Mouse (Mus musculus): ENCODE measurements at regions not wholly inside any gene's neighbourhood (a gene's known extent, or its start where the extent isn't known, plus 50 kb on each side); places are given as distances from the start of the nearest gene placed in this dataset.
A peak's percentile ranks its signal among the peaks of the same experiment; 100 is the strongest.

DNA sequence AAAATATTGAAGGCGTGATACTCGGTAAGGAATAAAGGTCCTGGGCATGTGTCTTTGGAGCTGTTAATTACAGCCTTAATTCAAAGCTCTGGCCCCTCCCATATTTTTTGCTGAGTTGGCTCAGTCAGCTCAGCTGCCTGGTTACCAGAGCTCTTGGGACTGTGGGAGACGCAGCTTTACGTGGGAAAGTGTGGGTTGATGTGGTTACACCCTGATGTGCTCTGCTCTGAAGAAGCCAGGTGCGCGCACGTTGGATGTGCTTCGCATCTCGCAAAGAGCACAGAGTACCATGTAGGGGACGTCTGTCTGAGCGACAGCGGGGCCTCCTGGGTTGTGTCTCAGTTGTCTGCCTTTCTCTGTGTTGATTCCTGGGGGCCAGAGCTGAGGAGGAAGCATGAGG lies 254.8 kb downstream of the Foxo1 start:
- no peak for ATAC-seq (ENCODE audit: poor library complexity, severe bottlenecking)

DNA sequence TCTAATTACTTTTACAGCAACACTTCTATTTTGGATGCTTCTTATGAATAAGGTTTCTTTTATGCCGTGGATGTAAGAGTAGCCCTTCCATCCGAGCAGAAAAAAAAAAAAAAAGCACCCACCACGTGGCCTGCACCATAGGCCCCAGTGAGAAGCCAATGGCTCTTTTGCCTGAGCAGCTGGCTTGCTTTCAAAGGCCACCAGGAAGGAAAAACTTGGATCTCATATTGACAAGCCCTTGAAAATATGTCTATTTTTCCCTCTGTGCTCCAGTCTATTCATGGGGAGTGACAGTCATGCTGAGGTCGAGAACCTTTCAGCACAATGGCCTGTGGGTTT lies 252.4 kb downstream of the Foxo1 start:
- ATAC-seq (ENCODE audit: poor library complexity, severe bottlenecking): no peak

DNA sequence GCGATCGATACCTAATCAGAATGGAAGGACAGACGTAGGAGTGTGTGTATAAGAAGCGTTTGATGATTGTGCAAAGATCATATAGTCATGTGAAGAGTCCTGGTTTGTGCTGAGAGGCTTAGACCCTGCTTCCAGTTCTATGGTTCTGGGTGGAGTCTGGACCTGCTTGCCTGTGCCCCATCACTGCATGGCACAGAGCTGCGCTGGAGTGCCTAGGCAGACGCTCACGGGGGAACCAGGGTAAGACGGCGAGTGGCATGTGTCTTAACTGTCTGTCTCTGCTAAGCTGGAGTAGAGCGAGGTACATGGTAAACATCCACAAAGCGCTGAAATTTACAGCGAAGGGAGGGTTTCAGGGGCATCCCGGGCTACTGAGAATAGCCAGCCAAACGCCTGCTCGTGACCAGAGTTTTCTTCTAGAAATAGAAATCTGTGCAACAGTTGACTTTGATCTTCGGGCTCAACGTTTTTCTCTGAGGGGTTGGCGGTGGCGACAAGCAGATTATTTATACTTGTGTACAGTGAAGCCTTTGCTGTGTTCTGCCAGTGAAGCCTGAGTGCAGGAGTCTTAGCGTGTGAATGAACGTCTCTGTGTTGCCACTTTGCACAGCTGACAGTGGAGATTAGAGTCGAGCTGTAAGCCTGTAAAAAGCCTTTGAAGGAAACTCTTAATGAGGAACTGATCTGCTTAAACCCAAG lies 251.9 kb downstream of the Foxo1 start:
- ATAC-seq (ENCODE audit: poor library complexity, severe bottlenecking): no peak

DNA sequence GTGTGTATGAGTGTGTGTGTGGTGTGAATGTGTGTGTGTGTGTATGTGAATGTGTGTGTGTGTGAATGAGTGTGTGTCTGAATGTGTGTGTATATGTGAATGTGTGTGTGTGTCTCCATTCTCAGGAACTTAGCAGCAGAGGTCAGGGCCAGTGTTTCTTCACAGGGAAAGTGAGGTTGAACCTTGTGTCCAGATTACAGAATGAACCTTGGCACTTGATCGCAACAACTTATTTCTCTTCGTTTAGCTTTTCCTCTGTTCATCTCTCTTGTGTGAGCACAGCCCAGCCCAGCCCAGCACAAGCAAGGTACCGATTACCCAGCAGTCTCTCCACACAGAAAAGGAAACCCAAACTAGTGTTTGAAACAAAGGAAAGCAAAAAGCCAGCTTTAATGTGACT lies 249.7 kb downstream of the Foxo1 start:
- ATAC-seq (ENCODE audit: poor library complexity, severe bottlenecking): no peak

DNA sequence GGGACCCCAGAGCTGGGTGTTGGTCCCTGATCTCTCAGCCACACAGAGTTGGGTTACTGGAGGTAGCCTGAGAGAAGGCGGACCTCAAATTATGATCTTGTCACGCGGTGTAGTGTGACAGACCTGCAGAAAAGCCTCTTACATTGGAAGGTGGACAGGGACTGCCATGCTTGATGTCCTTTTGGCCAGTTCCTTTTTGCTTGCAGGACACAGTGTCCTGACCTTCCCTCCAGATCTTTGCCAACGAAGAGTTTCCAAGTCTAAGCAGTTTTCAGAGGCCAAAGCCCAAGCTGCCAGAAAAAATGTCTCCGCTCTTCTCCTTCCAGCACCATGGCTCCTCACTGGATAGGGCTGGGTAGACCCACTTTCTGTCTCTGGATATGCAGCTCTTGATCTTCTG lies 248.6 kb downstream of the Foxo1 start:
- ATAC-seq (ENCODE audit: poor library complexity, severe bottlenecking): no peak

DNA sequence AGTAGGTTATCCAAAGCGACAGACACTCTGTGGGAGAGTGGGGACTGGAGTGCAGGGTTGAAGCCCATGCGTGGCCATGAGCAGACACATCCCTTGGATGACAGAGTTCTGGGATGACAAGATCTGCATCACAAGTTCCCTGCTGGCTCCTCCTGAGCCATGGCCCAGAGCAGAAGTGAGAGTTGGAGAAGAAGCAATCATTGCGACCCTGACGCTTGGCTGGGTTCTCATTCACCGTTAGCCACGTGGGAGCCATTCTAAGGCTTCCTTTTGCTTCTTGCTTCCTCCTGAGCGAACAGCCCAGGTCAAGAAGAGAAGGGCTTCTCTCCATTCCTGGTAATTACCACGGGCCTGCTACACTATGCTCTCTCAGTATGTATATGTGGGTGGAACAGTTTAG lies 244.6 kb downstream of the Foxo1 start:
- peak; percentile 27; the same call in 1 of the 2 replicates for ATAC-seq (ENCODE audit: poor library complexity, severe bottlenecking)

DNA sequence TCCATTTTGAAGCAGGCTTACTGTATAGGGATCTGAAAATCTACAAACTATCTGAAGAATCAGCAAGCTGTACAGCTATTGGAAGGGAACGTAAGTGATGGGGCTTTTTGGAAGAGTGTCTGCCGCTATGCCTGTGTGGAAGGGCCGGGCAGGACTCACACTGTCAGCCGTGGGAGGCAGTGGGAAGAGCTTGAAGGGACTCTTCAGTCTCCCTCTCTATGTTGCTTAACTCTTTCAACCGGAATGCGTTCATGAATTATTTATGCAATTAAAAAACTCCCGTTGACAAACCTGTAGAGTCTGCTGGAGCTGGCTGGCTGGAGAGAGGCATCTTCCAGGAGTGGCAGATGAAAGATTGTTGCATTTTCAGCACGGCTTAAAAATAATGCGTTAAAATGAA lies 243.4 kb downstream of the Foxo1 start:
- ATAC-seq (ENCODE audit: poor library complexity, severe bottlenecking): no peak

DNA sequence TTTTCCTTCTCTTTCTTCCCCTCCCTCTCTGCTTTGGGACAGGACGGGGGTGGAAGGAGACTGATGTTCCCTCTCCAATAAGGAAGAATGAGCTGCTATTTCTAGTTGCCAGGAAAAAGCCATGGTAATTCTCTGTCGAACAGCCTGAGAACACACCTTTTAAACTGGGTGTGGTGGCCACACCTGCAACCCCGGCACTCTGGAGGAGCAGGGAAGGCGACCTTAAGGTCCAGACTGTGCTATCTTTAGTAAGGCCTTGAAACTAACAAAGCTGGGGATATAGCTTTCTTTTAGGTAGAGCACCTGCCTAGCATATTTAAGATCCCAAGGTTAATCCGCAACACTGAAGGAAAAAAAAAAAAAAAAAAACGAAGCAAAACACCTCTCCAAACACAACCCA lies 242.7 kb downstream of the Foxo1 start:
- no peak for ATAC-seq (ENCODE audit: poor library complexity, severe bottlenecking)

DNA sequence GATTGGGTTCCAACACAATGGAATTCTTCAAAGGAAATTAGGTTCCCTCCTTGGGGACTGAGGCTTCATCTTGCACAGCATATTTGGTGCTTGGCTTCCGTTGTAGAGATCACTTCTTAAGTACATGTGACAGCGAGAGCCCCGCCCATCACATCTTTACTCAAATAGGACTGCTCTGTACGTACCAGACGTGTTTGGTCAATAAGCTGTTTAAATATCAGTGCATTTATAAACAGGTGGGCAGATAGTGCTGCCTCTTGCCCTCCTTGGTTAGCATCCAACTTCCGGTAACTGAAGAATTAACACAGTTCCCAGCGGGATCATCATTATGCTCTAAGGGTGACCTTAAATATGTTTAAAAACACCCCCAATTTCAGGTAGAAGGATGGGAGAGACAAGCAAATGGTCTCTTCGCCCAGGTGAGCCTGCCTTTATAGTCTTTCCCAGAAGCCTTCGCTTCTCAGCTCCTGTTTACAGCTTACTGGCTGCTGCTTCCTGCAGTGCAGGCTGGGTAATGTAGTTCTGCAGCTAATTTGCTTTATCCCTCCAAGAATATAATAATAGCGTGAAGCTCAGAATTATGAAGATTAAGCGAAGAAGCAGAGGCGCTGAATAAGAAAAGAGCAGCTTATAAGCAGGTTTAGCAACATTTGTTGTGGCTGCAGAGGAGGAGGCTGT lies 242.1 kb downstream of the Foxo1 start:
- ATAC-seq (ENCODE audit: poor library complexity, severe bottlenecking): no peak

DNA sequence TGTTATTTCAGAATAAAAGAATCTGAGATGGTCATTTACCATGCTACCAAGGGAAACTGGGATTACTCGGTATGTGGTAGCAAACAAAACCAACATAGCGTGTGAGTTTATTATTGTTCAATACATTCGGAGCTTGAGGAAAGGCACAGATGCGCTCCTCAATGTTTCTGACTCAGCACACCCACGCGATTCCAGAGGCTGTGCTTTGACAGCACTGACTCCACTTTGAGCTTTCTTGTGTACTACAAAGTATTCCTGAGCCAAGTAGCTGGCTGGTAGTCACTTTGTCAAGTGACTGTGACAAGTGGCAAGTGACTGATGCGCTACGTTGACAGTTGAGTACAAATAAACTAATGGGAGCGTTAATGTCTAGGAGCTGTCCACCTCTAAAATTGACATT lies 235.8 kb downstream of the Foxo1 start:
- ATAC-seq (ENCODE audit: poor library complexity, severe bottlenecking): no peak

DNA sequence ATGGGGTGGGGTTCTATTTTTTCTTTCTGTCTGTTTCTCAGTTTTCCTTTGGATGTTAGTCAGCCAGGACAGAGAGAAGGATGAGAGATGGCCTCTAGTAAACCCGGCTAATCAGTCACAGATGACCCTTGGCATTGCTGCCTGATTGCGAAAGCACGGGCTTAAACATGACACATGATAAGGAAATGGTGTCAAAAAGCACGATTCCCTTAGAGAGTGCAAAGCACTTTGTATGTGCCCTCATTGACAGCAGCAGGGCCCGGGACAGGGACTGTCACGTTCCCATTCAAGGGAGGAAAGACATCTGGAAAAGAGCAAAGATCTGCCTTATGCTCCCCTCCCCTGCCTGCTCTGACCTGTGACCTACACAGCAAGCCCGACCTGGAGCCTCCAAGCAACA lies 234.1 kb downstream of the Foxo1 start:
- ATAC-seq (ENCODE audit: poor library complexity, severe bottlenecking): no peak

DNA sequence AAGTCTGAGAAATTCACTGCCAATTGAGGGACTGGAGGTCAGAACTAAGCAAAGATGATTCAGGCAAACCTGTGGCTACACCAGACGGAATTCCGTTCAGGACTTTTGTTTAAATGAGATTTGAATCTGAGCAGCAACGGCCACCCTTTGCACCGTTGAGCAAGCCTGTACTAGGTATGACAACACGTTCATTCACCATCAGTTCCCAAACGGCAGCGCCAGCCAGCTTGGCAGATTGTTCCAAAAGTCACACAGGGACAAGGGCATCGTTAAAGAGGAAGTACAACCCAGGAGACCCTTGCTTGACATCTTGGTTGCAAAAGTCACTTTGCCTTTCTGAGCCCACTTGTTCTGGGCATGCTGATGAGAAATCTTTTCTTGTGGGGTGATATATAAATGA lies 233.5 kb downstream of the Foxo1 start:
- no peak for ATAC-seq (ENCODE audit: poor library complexity, severe bottlenecking)

DNA sequence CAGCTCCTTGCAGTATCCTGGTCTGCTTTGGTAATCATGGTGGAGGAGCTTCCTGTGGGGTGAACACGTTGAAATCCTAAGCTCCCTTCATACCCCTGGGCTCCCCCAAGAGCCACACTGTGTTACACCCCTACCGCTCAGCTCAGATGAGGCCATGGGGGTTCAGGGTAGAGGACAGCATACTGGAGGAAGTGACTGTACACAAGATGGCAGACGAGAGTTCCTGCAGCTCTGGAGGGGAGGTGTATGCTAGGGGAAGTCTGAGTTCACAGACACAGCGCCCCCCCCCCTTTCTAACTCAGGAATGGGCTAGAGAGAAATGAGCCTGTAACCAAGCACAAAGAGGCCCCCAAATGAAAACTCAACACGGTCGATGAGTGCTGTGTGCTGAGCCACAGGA lies 231.9 kb downstream of the Foxo1 start:
- ATAC-seq (ENCODE audit: poor library complexity, severe bottlenecking): no peak

DNA sequence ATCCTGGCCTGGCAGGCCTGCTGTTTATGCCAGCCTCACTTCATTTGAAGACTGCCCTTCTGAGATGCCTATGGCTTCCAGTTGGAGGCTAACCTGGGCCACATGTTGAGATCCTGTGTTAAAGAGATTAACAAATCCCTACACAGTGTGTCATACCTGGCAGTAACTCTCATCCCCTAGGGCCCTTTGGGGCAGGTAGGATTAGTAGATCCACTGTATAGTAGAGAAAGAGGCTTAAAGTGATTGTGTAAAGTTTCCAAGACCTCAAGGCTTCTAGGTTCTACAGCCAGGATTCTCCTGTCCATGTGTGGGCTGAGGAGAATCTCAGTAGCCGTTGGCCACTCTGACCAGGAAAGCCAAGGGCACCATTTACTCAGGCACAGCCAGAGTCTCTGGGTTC lies 231.4 kb downstream of the Foxo1 start:
- ATAC-seq (ENCODE audit: poor library complexity, severe bottlenecking): no peak

DNA sequence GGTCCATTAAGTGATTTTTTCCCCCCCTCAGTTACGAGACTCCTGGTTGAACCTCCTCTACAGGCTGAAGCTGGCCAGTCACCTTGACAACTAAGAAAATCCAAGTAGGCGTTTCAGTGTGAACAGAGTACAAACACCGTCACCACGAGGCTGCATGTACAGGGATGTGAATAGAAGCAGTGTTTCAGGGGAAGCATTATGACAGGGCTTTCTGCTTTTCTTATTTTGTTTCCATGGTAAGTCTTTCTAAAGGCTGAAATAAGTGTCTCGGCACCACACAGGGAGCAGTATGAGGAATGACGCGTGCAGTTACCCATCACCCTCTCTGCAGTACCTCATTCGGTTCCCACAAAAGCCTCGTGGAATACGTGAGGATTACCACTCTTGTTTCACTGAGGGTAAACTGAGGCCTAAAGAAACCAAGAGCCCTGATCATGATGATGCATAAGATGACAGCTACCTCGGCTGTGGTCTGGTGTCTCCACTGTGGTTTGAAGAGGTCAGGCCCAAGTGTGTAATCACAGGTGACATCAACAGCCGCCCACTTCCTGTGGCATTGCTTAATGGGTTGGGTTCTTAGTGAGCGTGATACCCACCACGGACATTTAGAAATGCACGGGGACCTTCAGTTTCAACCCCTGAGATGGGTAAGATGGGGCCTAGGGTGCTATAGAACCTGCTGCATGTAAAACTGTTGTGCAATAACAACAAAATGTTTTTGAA lies 230.5 kb downstream of the Foxo1 start:
- ATAC-seq (ENCODE audit: poor library complexity, severe bottlenecking): peak; percentile 91

DNA sequence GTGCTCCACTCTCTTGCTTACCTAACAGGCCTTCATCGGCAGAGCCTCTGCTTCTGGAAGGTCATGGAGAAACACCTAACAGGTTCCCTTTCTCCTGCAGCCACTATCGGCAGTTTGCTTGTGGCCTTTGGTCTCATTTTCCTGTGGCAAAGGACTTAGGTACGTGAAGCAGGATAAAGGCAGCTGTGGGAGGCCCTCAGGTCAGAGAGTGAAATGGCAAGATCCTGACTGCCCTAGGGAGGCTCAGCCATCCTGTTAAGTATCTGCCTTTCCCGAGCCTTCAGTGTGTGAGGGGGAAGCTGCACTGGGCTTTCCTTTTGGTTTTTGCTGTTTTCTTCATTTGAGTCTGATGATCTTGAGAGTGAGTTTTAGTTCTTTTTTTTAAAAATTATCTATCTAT lies 228.8 kb downstream of the Foxo1 start:
- ATAC-seq (ENCODE audit: poor library complexity, severe bottlenecking): no peak

DNA sequence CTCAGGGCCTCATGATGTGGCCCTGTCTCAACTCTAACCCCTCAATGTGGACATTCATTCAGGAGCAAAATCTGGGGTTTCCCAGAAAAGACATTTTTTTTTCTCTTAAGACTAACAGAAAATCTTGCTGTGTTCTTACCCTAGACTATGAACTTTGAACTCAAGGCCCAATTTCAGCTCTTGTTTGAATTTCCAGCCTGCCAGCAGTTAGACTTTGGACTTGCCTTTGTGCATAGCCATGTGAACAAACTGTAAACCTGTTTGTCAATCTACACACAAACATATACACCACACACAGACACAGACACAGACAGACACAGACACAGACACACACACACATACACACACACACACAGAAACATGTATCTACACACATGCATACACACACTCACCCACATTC lies 227.3 kb downstream of the Foxo1 start:
- no peak for ATAC-seq (ENCODE audit: poor library complexity, severe bottlenecking)

DNA sequence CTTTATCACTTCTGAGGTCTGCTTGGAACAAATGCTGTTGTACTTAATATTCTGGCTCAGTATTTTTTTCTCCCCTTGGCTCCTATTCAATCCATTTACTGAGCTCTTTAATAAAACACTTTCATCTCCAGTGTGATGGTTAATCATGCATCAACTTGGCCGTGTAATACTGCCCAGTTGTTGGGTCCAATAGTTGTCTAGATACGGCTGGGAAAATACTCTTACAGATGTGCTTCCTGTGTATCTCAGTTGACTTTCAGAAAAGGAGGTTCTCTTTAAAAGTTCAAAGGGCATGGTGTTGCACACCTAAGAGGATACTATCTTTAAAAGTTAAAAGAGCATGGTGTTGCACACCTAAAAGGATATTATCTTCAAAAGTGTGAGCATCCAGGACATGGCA lies 226.8 kb downstream of the Foxo1 start:
- ATAC-seq (ENCODE audit: poor library complexity, severe bottlenecking): no peak

DNA sequence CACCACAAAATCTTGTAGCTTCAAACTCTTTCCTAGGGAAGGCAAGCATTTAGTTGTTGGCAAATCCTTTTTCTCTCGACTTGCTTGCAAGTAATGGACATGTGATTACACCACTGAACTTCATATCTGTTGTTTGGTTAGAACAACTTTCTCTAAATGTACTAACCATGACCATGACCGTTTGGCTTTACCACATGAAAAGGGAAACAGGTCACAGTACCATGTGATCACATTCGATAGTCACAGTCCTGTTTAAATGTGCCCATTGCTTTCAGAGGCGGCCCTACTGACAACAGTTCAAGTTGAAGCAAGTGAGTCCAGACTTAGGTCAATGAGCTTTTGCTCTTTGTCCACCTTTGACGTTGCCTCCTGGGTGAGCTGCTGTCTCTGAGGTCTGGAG lies 211.1 kb downstream of the Foxo1 start:
- no peak for ATAC-seq (ENCODE audit: poor library complexity, severe bottlenecking)

DNA sequence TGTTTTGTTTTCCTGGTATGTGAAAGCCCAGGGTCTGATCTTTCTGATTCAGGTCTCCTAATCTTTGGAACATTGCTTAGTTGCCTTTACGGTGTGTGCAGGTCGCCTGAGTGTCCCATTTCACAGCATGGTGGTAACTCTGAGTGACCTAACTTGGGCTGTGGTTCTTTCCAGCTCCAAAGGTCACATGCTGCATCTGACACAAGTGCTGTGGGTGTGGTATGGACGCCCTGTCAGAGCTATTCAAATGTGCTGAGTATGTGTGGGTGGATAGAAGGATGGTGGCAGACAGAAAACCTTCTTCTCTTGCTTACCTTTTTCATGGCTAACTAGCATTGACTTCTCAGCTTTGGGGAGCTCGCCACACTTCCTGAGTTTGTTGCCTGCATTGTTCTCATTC lies 201.8 kb downstream of the Foxo1 start:
- ATAC-seq (ENCODE audit: poor library complexity, severe bottlenecking): peak; percentile 51

DNA sequence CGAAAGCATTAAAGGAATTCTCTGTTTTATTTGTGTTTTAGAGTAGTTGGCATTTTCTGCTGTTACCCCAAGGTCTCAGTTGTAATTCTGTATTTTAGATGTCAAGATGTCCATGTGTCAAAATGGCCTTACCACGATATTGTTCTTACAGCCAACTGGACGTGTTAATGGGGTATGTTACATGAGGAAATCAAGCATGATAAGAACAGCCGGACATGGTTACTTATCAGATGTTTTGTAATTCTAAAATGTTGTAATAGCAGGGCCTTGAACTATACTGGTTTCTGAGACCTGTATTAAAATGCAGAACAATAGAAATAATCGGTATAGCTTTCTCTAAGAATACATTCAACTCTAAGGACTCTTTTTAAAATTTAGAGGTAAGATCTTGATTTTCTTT lies 201.3 kb downstream of the Foxo1 start:
- ATAC-seq (ENCODE audit: poor library complexity, severe bottlenecking): peak; percentile 47; the same call in 1 of the 2 replicates

DNA sequence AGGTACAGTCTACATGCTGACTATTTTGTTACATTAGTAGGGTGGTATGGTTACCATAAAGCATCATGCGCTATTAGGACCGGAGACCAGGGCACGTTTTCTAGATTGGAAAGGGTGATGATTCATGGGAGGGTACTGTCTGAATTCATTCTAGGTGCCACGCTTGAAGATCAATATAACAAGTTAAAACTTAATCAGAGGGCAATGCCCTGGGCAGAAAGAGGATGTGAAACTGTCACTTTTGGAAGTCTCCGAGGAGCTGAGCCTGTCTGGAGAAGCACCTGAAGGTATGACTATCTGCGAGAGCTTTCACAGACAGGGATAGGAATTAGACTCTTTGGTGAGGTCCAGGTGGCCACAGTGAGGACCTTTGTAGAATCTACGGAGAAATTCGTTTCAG lies 200.2 kb downstream of the Foxo1 start:
- peak; percentile 62 for ATAC-seq (ENCODE audit: poor library complexity, severe bottlenecking)

Measured in megakaryocyte, adult 5-6 weeks (primary cell).